Mouse (Mus musculus): ENCODE results near the gene Ifitm1. TPM values are rescaled to one million over a fixed set of nuclear protein-coding genes. Genes with fewer than 3 reads are reported as not detected.
A peak's percentile ranks its signal among the peaks of the same experiment; 100 is the strongest.

The Ifitm1 gene
- total RNA-seq (2015) (110 and 111 TPM in 2 replicates), total RNA-seq (2017) (48.4 and 56.3 TPM in 2 replicates)

DNA sequence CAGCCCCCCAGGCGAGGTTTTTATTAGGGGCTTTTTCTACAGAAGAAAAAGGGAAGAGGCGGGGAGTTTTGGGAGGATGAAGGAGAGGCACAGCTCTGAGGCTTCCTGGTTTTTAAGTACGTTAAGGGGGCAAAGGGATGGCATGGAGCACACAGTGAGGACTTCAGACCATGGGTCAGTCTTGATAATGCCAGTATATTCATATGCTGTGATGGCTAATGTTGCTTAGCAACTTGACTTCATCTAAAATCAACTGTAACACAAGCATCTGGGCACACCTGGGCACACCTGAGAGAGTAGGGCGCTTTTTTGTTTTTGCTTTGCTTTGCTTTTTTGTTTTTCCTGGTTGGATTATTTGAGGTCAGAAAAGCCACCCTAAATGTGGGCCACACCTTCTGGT, at the start of gene Ifitm1:
TSS of gene Ifitm1 (plus strand) at position 301 of the 400 bp plus-strand sequence.
- ATAC-seq (ENCODE audit: poor library complexity, severe bottlenecking), result no peak

DNA sequence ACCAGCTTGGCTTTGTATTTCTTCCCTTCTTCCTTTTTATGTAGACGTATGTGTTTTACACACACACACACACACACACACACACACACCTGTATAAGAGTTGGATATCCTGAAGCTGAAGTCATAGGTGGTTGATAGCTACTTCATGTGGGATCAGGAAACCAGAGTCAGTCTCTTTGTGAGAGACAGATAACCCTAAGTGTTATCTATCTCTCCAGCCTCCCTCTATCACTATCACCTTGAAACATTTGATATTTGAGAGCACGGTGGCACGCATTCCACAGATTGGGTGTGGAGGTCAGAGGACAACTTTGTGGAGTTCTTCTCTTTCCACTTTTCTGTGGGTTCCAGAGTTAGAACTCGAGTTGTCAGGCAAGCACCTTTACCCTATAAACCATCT, 47.1 kb upstream of the Ifitm1 start:
- no peak for ATAC-seq (ENCODE audit: poor library complexity, severe bottlenecking)

- no peak for ATAC-seq (ENCODE audit: poor library complexity, severe bottlenecking)
Observed at GRCm38 (mm10) chr7:140920418-140921029, 46.5 kb upstream of the Ifitm1 start, which contains the start of gene Nlrp6. Gene Nlrp6 (plus strand): TSS chr7:140920902.

DNA sequence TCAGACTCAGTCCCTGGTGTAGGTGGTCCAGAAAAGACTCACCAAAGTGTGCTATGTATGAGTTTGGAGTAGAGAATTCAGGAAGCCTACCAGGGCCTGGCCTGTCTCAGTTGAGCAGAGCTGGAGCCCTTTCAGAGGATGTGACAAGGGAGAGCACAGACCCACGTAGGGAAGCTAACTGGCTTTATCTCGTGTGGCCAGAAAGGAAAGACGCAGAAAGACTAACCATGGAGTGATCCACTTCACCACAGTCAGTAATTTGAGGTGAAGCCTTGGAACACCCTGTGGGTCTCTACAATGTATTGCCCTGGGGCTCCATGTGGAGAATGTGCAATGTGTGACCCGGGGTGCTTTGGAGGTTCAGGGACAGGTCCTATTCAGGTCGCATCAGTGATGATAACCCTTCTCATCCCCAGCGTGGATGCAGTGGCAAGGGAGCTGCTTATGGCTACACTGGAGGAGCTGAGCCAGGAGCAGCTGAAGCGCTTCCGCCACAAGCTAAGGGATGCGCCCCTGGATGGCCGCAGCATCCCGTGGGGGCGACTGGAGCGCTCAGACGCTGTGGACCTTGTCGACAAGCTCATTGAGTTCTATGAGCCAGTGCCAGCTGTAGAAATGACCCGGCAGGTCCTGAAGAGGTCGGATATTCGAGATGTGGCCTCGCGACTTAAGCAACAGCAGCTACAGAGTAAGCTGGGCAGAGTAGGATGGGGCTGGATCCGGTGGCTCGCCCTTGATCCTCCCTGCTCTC, 45.6 kb upstream of the Ifitm1 start:
- no peak for ATAC-seq (ENCODE audit: poor library complexity, severe bottlenecking)

GRCm38 (mm10) chr7:140922398-140923069, 44.5 kb upstream of the Ifitm1 start:
- ATAC-seq (ENCODE audit: poor library complexity, severe bottlenecking), result peak; percentile 58

GRCm38 (mm10) chr7:140923070-140923775, 43.8 kb upstream of the Ifitm1 start:
- no peak for ATAC-seq (ENCODE audit: poor library complexity, severe bottlenecking)

DNA sequence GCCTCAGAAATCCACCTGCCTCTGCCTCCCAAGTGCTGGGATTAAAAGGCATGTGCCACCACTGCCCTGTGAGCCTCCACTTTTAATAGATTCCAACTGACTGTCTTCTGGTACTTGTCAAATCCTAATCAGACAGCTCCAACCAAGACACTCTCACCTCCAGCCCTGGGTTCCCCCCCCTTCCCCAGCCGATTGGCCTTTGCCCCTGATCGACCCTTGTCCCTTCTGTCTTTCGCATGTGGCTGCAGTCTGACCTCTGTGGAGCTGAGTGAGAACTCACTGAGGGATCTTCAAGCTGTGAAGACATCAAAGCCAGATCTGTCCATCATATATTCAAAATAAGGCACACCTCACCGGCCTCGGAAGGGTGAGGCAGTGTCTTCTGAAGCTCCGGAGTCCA, 39.8 kb upstream of the Ifitm1 start:
- no peak for ATAC-seq (ENCODE audit: poor library complexity, severe bottlenecking)

DNA sequence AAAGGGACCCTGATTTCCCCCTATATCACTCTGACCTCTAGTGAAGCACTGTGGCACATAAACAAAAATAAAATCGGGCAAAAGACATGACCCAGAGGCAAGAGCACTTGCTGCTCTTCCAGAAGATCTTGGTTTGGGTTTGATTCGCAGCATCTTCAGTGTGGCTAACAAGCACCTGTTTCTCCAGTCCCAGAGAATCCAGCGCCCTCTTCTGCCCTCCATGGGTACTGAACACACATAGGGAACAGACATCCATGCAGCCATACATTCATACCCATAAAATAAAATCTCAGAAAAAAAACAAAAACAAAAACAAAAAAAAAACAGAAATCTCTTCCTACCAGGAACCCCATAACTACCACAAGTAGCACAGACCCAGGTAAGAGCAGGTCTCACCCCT, 28.6 kb upstream of the Ifitm1 start:
- no peak for ATAC-seq (ENCODE audit: poor library complexity, severe bottlenecking)

DNA sequence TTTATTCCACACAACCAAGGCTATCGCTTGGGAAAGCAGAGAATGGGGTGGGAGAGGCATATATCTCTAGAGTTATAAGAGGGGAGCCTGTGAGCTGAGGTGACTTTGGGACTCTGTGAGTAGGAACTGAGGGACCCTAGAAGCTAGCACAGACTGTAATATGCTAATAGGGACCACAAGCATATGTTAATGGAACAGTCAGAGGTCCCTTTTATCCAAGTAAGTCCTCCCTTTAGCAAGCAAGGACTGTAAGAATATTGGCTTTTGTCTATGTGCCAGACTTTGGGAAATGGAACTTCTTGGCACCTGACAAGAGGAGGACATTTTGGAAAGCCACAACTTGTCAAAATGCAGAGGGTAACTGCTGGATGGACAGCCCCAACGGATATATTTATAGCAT, 28.1 kb upstream of the Ifitm1 start:
- ATAC-seq (ENCODE audit: poor library complexity, severe bottlenecking), result no peak

DNA sequence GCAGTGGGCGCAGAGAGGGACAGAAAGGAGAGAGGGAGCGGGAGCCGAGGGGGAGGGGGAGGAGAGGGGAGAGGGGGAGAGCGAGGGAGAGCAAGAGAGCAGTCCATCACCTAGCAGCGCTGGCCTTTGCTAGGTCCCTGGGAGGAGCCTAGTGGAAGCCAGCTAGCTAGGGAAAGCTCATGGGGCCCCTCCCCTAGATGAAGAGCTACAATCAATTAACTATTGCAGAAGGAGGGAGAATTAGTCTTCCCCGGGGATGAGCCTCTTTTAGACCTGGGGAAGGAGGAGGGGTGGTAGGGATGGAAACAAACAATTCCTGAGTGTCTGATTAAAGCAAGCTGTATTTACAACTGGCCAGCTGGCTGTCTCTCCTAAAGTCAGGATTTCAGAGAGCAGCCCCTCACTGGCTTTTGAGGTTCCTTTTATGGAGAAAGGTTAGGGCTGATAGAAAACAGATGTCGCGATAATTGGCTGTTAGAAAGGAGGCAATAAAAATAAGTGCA, 27.3 kb upstream of the Ifitm1 start:
- ATAC-seq (ENCODE audit: poor library complexity, severe bottlenecking), result no peak

DNA sequence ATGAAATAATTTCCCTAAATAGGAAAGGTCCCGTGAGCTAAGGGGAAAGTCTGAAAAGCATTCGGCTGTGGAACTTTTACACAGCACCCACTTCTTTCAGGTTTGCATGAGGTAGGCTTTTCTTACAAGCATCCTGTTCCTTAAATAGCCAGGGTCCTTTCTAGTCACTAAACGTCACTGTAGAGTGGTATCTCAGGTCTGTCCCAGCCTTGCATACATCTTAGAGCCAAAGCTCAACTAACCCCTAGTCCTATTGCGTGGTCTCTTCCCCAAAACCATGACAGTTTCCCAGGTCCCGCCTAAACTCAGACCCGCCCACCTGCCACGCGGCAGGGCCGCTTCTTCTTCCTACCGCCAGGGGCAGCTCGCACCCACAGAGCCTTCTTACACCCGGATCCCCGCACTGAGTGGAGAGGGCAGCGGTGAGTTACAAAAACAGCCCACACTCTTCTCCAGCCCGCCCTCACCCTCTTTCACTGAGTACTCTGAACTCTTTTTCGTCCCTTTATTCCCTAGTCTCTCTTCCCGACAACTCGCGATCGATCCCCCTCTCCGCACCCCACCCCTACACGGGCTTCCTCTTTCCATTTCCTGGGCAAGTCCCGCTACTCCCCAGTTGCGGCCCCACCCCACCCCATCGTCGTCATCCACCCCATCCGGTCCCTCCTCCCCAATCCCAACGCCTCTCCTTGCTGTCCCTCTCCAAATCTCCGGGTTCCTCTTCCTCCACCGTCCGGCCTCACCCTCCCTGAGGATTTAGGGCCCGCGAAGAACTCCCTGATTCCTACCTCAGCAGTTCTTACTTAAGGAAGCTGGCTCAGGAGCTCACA, 25.6 kb upstream of the Ifitm1 start, which contains the start of gene Pgghg:
TSS of gene Pgghg (plus strand) at position 170 of the 830 bp plus-strand sequence.
- ATAC-seq (ENCODE audit: poor library complexity, severe bottlenecking), result peak; percentile 88

- ATAC-seq (ENCODE audit: poor library complexity, severe bottlenecking), result no peak
Observed at GRCm38 (mm10) chr7:140942341-140942740, 24.7 kb upstream of the Ifitm1 start.

DNA sequence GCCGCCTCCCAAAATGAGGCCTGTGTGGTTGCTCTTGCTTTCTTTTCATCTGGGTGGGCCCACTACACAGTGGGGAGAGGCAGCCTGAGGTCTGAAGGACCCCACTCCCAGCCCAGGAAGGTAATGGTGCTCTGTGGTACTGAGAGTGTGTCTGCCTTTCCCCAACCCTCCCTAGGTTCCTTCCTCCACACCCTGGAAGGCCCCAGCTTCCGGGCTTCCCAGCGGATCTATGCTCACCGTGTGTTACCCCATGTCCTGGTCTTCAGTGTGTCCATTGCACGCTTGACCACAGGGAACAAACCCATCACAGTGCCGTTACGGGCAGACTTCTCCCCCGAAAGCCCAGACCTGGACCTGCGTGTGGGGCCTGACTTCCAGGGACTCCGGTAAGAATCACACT, 24.2 kb upstream of the Ifitm1 start:
- ATAC-seq (ENCODE audit: poor library complexity, severe bottlenecking), result no peak

DNA sequence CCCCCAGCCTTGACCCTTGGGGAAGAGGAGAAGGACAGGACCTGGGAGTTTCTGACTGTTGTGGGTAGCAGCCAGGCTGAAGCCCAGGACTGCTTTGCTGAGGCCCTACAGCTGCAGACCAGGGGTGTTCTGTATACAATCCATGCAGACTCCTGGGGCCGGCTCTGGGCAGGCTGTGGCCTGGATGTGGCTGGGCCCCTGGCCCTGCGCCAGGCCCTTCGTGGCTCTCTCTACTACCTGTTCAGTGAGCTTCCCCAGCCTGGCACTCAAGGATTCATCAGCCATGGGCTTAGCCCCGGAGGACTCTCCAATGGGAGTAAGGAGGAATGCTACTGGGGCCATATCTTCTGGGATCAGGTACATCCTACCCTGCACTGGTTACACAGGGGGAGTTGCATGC, 23.7 kb upstream of the Ifitm1 start:
- no peak for ATAC-seq (ENCODE audit: poor library complexity, severe bottlenecking)

- ATAC-seq (ENCODE audit: poor library complexity, severe bottlenecking), result no peak
Observed at GRCm38 (mm10) chr7:140944236-140944635, 22.8 kb upstream of the Ifitm1 start.

- ATAC-seq (ENCODE audit: poor library complexity, severe bottlenecking), result no peak
Observed at GRCm38 (mm10) chr7:140945247-140945646, 21.8 kb upstream of the Ifitm1 start.

DNA sequence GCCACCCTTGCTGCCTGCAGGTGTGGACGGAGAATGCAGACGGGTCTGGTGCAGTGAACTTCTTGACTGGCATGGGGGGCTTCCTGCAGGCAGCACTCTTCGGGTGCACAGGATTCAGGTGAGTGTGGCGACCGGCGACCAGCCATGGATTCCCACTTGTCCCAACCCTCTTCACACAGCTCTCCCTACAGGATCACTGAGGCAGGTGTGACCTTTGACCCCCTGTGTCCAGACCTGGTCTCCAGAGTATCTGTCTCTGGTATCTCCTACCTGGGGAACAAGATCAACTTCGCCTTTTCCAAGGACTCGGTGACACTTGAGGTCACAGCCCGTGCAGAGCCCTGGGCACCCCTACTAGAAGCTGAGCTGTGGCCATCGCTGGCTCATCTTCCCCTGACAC, 20.7 kb upstream of the Ifitm1 start:
- ATAC-seq (ENCODE audit: poor library complexity, severe bottlenecking), result no peak

DNA sequence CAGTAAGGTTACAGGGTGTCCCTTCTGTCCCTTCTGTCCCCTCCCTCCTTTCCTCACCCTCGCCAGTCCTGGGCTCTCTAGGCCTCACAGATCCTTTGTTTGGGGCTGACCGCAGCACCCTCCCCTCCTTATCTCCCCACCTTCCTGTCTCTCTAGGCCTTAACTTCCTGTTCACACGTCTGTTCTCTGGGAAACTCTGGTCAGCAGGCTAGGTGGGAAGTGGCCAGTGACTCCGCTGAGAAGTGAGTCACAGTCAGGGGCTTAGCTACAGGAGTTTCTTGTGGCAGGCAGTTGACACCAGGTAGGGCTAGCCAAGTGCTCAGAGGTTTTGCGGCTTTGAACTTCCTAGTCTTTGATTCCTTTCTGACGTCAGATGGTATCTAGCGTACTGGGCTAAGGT, 20.0 kb upstream of the Ifitm1 start:
- ATAC-seq (ENCODE audit: poor library complexity, severe bottlenecking), result peak; percentile 79

- ATAC-seq (ENCODE audit: poor library complexity, severe bottlenecking), result no peak
Observed at GRCm38 (mm10) chr7:140948161-140948560, 18.9 kb upstream of the Ifitm1 start.

- ATAC-seq (ENCODE audit: poor library complexity, severe bottlenecking), result no peak
Observed at GRCm38 (mm10) chr7:140949255-140949654, 17.8 kb upstream of the Ifitm1 start.
